Mouse (Mus musculus): Measurements from ENCODE around the gene Sat1.

DNA sequence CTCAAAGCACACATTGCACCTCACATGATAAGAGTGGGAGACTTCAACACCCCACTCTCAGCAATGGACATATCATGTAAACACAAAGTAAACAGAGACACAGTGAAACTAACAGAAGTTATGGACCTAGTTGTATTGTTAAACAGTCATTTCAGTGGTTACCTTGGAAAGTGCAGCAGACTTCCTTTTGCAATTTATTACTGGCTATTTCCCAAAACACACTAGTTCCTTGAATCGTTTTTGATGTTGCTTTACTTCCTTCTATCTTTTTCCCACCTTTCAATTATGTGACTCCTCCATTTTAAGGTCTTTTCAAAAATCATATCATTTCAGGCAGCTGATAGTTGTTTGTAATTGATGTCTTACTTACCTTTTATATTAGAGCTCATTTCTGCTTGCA lies 44.5 kb downstream of the Sat1 start:
- TF ChIP-seq POLR2A (IDR thresholded peaks at IDR 0.05; ENCODE audit: borderline replicate concordance, control insufficient read depth, low read depth, low read length) (no peak), CTCF (IDR thresholded peaks at IDR 0.05; ENCODE audit: control insufficient read depth, insufficient read depth, low read length) (no peak)

Measured in bone marrow, adult 2 months (tissue).